Mouse (Mus musculus) heart, postnatal 14 days (tissue): ENCODE data around the gene Slc31a2. TPM values are rescaled to one million over a fixed set of nuclear protein-coding genes. Genes with fewer than 3 reads are reported as not detected.
"Not testable (repeated sequence)": the region's sequence is repeated elsewhere in the genome, so short reads cannot be mapped to it uniquely, and the experiment has no call there.

Source experiments
- DNase-seq, 2 experiments: peaks; one replicate each; pipeline ENCODE4 v3.0.0; 2021 to 2022
- intact Hi-C: fragments of 180-260 bp; cut with DNase I; formaldehyde crosslinking; loops from one replicate; pipeline ENCODE4 v1.15.1; 2025
- long read RNA-seq, 2 experiments: library from polyadenylated mRNA; stranded (forward); transcript quantifications; one replicate each; pipeline ENCODE4 v2.0.0; 2021
- total RNA-seq, 2 experiments: library from RNA; stranded (reverse); gene quantifications; 2 replicates each; pipeline ENCODE4 v1.2.3; 2021

The Slc31a2 gene
- 10 to 100 TPM; 16.2 to 17.2 TPM for total RNA-seq
- long read RNA-seq, experiment 1, transcript Slc31a2-201 (4 exons, 1,820 nt) = major isoform, 32 of 40 reads
- long read RNA-seq, experiment 1, partial matches to known transcripts = 4 of 40 reads
- long read RNA-seq, experiment 1, other reads (novel, unspliced or antisense) = 4 of 40 reads
- long read RNA-seq, experiment 2, transcript Slc31a2-201 (4 exons, 1,820 nt) = major isoform, 20 of 27 reads
- long read RNA-seq, experiment 2, partial matches to known transcripts = 2 of 27 reads
- long read RNA-seq, experiment 2, other reads (novel, unspliced or antisense) = 5 of 27 reads

- intact Hi-C loops = no loop called here
- no peak for DNase-seq
These were observed at the start of gene Slc31a2 for GRCm38 (mm10) chr4:62262276-62262675. Gene Slc31a2, plus strand, starts transcription at chr4:62262562.

- intact Hi-C loops = no loop called here
These were observed 48.9 kb upstream of the Slc31a2 start for GRCm38 (mm10) chr4:62213490-62213889.

GRCm38 (mm10) chr4:62228391-62228790 lies 34.0 kb upstream of the Slc31a2 start:
- intact Hi-C loops = loop anchor here (5.0 kb wide), 1 partner anchor 96 kb away; no protein-coding TSS in a partner anchor
- DNase-seq = peak; percentile 63 to 68

More at GRCm38 (mm10) chr4:62213490-62213889, 48.9 kb upstream of the Slc31a2 start:
- DNase-seq = no peak

- intact Hi-C loops = loop anchor here (5.0 kb wide), 1 partner anchor 97 kb away; no protein-coding TSS in a partner anchor
- DNase-seq = no peak
These were observed 32.9 kb upstream of the Slc31a2 start for GRCm38 (mm10) chr4:62229448-62229847.

- no peak for DNase-seq
- intact Hi-C loops = no loop called here
These were observed 32.2 kb upstream of the Slc31a2 start for GRCm38 (mm10) chr4:62230153-62230552.

GRCm38 (mm10) chr4:62230769-62231168 lies 31.6 kb upstream of the Slc31a2 start, which contains the start of gene Zfp37:
Gene Zfp37, minus strand, starts transcription at chr4:62231047.
- intact Hi-C loops = no loop called here
- no peak for DNase-seq

GRCm38 (mm10) chr4:62240586-62240985 lies 21.8 kb upstream of the Slc31a2 start:
- intact Hi-C loops = no loop called here
- DNase-seq = no peak

GRCm38 (mm10) chr4:62248328-62248727 lies 14.0 kb upstream of the Slc31a2 start:
- intact Hi-C loops = no loop called here
- DNase-seq = no peak

GRCm38 (mm10) chr4:62250896-62251544 lies 11.3 kb upstream of the Slc31a2 start:
- no peak for DNase-seq
- intact Hi-C loops = no loop called here

GRCm38 (mm10) chr4:62251776-62252175 lies 10.6 kb upstream of the Slc31a2 start:
- intact Hi-C loops = no loop called here
- DNase-seq = no peak

GRCm38 (mm10) chr4:62254551-62254950 lies 7.8 kb upstream of the Slc31a2 start:
- intact Hi-C loops = no loop called here
- DNase-seq = no peak

- peak; percentile 43 to 62 for DNase-seq
- intact Hi-C loops = no loop called here
These were observed 5.4 kb upstream of the Slc31a2 start for GRCm38 (mm10) chr4:62256931-62257330.

- intact Hi-C loops = no loop called here
These were observed 927 bp downstream of the Slc31a2 start for GRCm38 (mm10) chr4:62263133-62263844.

GRCm38 (mm10) chr4:62265154-62265836 lies 2.9 kb downstream of the Slc31a2 start:
- intact Hi-C loops = no loop called here
- DNase-seq = no peak

More at GRCm38 (mm10) chr4:62263133-62263844, 927 bp downstream of the Slc31a2 start:
- DNase-seq = peak in 1 of 2 experiments; percentile 22

- DNase-seq, intact Hi-C loops: not testable (repeated sequence)
These were observed 3.7 kb downstream of the Slc31a2 start for GRCm38 (mm10) chr4:62266016-62266415.

GRCm38 (mm10) chr4:62267101-62267500 lies 4.7 kb downstream of the Slc31a2 start:
- intact Hi-C loops = no loop called here
- no peak for DNase-seq

- intact Hi-C loops = no loop called here
- DNase-seq = no peak
These were observed 10.3 kb downstream of the Slc31a2 start for GRCm38 (mm10) chr4:62272696-62273095.

GRCm38 (mm10) chr4:62273916-62274315 lies 11.6 kb downstream of the Slc31a2 start:
- DNase-seq = no peak
- intact Hi-C loops = no loop called here

GRCm38 (mm10) chr4:62274841-62275536 lies 12.6 kb downstream of the Slc31a2 start:
- intact Hi-C loops = no loop called here
- DNase-seq = peak in 1 of 2 experiments; percentile 25

GRCm38 (mm10) chr4:62276642-62277041 lies 14.3 kb downstream of the Slc31a2 start:
- DNase-seq = no peak
- intact Hi-C loops = no loop called here
